Mouse (Mus musculus) central nervous system, embryonic 14 days (tissue): ENCODE results near the gene Nol12. TPM values are rescaled to one million over a fixed set of nuclear protein-coding genes. Genes with fewer than 3 reads are reported as not detected.

ENCODE experiments used
- polyA plus RNA-seq: library from polyadenylated mRNA; depleted of rRNA; stranded (reverse); fragments of >200 nt; gene quantifications from 2 replicates; pipeline ENCODE4 v1.2.3, GENCODE M21; 2012; rRNA removed

Nol12 gene
- polyA plus RNA-seq = 41.2 and 43.8 TPM in 2 replicates

DNA sequence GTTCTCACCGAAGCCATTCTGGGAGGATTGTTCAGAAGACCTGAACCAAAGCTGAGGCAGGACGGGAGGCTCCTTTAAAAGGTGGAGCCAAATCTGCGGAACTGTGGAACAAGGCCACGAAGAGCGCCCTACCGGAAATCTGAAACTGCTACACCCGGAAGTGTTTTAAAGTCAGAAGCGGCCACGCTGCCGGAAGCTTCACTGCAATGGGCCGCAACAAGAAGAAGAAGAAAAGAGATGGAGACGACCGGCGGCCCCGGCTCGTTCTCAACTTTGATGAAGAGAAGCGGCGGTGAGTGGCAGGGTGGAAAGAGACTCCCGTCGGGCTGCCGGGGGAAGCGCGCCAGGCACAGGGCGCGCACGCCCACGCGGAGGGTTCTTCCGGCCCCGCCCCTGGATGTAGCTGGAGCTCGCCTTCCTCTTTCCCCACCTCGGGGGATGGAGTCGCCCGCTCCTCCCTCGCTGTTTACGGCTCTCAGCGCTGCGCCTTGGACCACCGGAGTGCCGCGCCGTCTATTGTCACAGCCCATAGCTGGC lies at the start of gene Nol12:
Gene Nol12 (plus strand): TSS at position 150 of the 537 bp plus-strand sequence.

DNA sequence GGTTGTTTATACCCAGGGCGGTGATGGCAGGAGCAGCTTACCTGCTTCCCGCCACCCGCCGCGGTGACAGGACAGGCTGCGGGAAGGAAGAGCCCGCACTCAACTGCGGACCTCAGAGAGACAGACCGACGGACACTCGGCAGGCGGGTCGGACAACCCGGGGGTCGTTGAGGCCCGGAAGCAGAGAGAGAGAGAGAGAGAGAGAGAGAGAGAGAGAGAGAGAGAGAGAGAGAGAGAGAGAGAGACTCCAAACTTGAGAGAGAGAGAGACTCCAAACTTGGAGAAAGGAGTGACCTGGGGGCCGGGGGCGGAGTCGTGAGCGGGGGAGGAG lies 35.4 kb upstream of the Nol12 start, which contains the start of gene Gm49510:
Gene Gm49510 (plus strand): TSS at position 259 of the 331 bp plus-strand sequence.

DNA sequence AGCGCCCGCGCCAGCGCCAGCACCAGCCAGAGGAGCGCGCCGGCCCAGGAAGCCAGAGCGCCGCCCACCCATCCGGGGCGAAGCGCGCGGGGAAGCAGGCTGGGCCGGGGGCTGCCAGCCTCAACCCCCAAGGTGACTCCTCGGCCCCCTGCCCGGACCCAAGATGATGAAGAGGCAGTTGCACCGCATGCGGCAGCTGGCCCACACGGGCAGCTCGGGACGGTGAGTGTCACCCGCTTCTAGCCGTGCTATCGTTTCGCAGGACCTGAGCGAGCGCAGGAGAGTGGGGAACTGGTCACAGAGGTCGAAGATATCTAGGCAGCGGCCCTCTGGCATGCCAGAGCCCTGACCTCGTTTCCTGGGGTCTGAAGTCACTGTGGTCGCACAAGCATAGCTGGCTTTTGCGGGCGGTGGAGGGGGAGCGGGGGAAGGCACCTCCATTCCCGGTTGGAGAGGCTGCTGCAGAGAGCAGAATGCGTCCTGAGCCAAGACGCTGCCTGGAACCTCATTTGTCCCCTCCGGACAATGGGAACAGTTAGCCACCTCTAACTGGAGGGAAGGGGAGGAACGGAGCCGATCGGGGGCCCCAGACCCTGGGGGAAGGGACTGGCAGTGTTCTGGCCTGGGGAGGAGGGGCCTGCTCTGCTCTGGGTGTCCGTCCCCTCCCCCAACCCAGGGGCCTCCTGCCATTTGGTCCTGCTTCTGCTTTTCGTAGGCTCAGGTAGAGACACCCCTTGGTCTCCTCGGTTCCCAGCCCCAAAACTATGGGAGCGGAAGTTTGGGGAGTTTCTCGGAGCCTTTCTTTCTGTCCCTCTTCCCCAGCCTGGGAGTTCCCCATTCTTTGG lies 34.8 kb upstream of the Nol12 start, which contains the start of gene Sh3bp1:
Gene Sh3bp1 (plus strand): TSS at position 29 of the 845 bp plus-strand sequence.

DNA sequence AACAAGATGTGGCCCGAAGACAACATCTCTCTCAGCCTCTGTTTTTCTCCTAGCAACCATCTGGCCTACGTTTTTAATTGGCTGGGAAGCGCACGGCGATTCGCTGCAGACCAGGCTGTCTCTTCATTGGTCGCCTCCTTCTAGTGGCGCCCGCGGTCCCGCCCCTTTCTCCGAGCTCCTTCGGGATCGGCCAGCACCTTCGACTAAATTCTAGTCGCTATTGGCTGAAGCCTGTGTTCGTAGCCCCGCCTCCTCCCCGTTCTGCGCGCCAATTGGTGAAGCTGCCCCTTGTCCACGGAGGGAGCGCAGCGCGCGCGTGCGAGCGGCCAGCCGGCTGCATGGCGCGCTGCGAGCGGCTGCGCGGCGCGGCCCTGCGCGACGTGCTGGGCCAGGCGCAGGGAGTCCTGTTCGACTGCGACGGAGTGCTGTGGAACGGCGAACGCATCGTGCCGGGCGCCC lies 21.1 kb upstream of the Nol12 start, which contains the start of gene Pdxp:
Gene Pdxp (plus strand): TSS at position 288 of the 459 bp plus-strand sequence.

DNA sequence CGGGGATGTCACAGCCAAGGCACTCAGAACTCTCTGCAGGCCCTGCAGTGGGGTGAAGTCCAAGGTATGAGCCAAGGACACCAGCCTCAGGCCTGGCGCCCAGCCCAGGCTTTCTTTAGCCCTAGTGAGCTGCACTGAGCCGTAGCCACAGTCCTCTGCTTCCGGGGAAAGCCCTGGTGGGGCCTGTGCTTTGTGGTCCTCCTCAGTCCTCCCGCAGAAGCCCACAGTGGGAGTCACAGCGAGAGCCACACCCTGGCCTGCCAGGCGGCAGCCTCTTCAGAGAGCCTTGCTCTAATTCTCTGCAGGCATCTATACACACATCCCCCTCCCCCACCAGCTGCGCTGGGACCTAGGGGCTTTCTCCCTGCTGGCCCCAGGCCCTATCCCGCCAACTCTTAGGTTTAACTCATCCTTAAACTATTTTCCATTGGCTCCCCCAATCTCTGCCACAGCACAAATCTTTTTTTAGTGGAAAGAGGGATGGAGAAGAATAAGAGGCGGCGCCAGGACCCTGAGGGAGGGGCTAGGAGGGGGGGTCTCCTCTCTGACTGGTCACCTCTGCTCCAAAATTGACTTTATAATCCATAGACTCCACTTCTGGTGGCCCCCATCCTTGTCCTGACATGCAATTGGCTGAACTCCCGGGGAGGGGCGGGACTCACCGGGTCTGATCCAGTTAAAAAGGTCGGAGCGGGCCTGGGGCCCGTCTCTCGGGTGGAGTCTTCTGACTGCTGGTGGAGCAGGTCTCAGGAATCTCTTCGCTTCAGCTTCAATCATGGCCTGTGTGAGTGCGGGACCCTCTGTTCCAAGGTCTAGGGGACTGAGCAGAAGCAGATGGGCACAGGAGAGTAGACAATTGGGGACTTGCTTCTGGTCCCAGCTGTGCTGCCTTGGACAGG lies 8.5 kb upstream of the Nol12 start, which contains the start of gene Lgals1:
Gene Lgals1 (plus strand): TSS at position 705 of the 899 bp plus-strand sequence.

DNA sequence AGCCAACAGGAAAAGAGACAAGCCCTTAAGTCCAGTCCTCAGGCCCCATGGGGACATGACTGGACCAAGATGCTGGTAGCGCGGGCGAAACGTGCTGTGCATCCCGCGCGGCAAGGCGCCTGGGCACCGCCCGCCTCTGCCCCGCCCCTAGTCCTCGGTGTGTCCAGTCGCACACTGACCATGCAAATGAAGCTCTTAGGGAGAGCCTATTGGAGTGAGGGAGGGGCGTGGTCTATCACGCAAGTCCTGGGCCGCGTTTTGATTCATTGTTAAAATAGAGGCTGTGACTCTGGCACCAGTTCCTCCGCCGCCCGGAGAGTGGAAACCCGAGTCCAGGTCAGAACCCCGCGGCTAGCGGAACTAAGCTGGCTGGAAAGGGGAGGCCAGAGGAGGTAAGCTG lies 12.9 kb downstream of the Nol12 start, which contains the start of gene Triobp:
Gene Triobp (plus strand): TSS at position 68 of the 400 bp plus-strand sequence.

Other genes with a start within 250 kb of the Nol12 start
- 12.1 and 12.6 TPM in 2 replicates for gene Elfn2, start 216.2 kb upstream of the Nol12 start, polyA plus RNA-seq
- 41.0 and 71.7 TPM in 2 replicates for gene Mfng, start 161.5 kb upstream of the Nol12 start, polyA plus RNA-seq
- 3.8 and 5.4 TPM in 2 replicates for gene Card10, start 131.9 kb upstream of the Nol12 start, polyA plus RNA-seq
- 9.1 and 13.2 TPM in 2 replicates for gene Cdc42ep1, start 92.3 kb upstream of the Nol12 start, polyA plus RNA-seq
- gene Lgals2, start 79.4 kb upstream of the Nol12 start, polyA plus RNA-seq = 0.10 and 0.29 TPM in 2 replicates
- gene Gga1, start 57.7 kb upstream of the Nol12 start, polyA plus RNA-seq = 65.7 and 68.2 TPM in 2 replicates
- gene Gm49510, start 35.3 kb upstream of the Nol12 start, polyA plus RNA-seq = 0.02 and 0.03 TPM in 2 replicates
- 13.7 and 27.6 TPM in 2 replicates for gene Sh3bp1, start 35.2 kb upstream of the Nol12 start, polyA plus RNA-seq
- gene Pdxp, start 21.0 kb upstream of the Nol12 start, polyA plus RNA-seq = 87.9 and 100 TPM in 2 replicates
- gene Lgals1, start 8.2 kb upstream of the Nol12 start, polyA plus RNA-seq = 226 and 578 TPM in 2 replicates
- 48.5 and 58.0 TPM in 2 replicates for gene Triobp, start 12.8 kb downstream of the Nol12 start, polyA plus RNA-seq
- 278 and 348 TPM in 2 replicates for gene H1f0, start 93.5 kb downstream of the Nol12 start, polyA plus RNA-seq
- gene Galr3, start 107.0 kb downstream of the Nol12 start, polyA plus RNA-seq = 0.07 and 0.24 TPM in 2 replicates
- gene Ankrd54, start 128.0 kb downstream of the Nol12 start, polyA plus RNA-seq = 58.6 and 61.8 TPM in 2 replicates
- gene Eif3l, start 140.2 kb downstream of the Nol12 start, polyA plus RNA-seq = 173 and 188 TPM in 2 replicates
- 22.3 and 27.5 TPM in 2 replicates for gene Micall1, start 174.0 kb downstream of the Nol12 start, polyA plus RNA-seq
- 182 and 194 TPM in 2 replicates for gene Polr2f, start 206.1 kb downstream of the Nol12 start, polyA plus RNA-seq
- 16.1 and 16.8 TPM in 2 replicates for gene 1700088E04Rik, start 206.3 kb downstream of the Nol12 start, polyA plus RNA-seq
- 5.8 and 20.4 TPM in 2 replicates for gene Sox10, start 230.3 kb downstream of the Nol12 start, polyA plus RNA-seq